Mouse (Mus musculus) liver, postnatal 0 days (tissue): ENCODE data around the gene Uhrf1bp1. TPM values are rescaled to one million over a fixed set of nuclear protein-coding genes. Genes with fewer than 3 reads are reported as not detected.

Source experiments
- ATAC-seq: fragments of 200-750 bp; cut with Nextera tagmentation; 2 replicates; pipeline ENCODE4 v1.8.0; 2017; ENCODE audit warnings: mild to moderate bottlenecking, moderate library complexity
- DNase-seq: peaks from one replicate; pipeline ENCODE4 v3.0.0-alpha.2; 2016
- H3K27ac ChIP-seq: fragments of 300-500 bp; sonication (generic); 2 replicates; pipeline ENCODE4 v1.5.1; 2014; ENCODE audit warnings: antibody characterized with exemption, moderate library complexity, mild to moderate bottlenecking, low read depth
- H3K27me3 ChIP-seq: fragments of 300-500 bp; sonication (generic); 2 replicates; pipeline ENCODE4 v1.6.1; 2014; ENCODE audit warnings: low read length, control low read depth, mixed read lengths; ENCODE audit not compliant: insufficient read depth
- H3K36me3 ChIP-seq: fragments of 300-500 bp; sonication (generic); replicated peaks from 2 replicates; pipeline ENCODE4 v1.6.1; 2014; ENCODE audit warnings: mild to moderate bottlenecking, control low read depth, low read length, moderate library complexity, mixed read lengths; ENCODE audit not compliant: insufficient read depth
- H3K4me1 ChIP-seq: fragments of 300-500 bp; sonication (generic); 2 replicates; pipeline ENCODE4 v1.6.1; 2014; ENCODE audit warnings: antibody characterized with exemption, mild to moderate bottlenecking, control low read depth; ENCODE audit not compliant: insufficient read depth
- H3K4me2 ChIP-seq: fragments of 300-500 bp; sonication (generic); 2 replicates; pipeline ENCODE4 v1.6.1; 2014; ENCODE audit warnings: low read depth, mild to moderate bottlenecking, low read length, moderate library complexity, mixed read lengths
- H3K4me3 ChIP-seq: fragments of 300-500 bp; sonication (generic); 2 replicates; pipeline ENCODE4 v1.5.1; 2014; ENCODE audit warnings: low read depth, low read length
- H3K9ac ChIP-seq: fragments of 300-500 bp; sonication (generic); replicated peaks from 2 replicates; pipeline ENCODE4 v1.6.1; 2014; ENCODE audit warnings: mild to moderate bottlenecking, moderate library complexity
- H3K9me3 ChIP-seq: fragments of 300-500 bp; sonication (generic); 2 replicates; pipeline ENCODE4 v1.6.1; 2016; ENCODE audit warnings: mild to moderate bottlenecking, control low read depth, low read length, mixed read lengths
- CTCF ChIP-seq: sonication (generic); IDR thresholded peaks from 2 replicates; pipeline ENCODE4 v1.5.1; 2016; ENCODE audit warnings: antibody characterized with exemption, low read depth
- EP300 ChIP-seq: IDR thresholded peaks from 2 replicates; pipeline ENCODE4 v1.6.1; 2016; ENCODE audit warnings: antibody characterized with exemption, low read depth, mild to moderate bottlenecking
- WGBS: fragments of 180-500 bp; shearing (Covaris S2); extraction: QIAGEN DNeasy Blood & Tissue Kit; methylation state at CpG from one replicate; pipeline ENCODE4 v1.1.7; 2014; ENCODE audit not compliant: insufficient replicate concordance; 5-methylcytosine and 5-hydroxymethylcytosine counted together
- polyA plus RNA-seq: library from polyadenylated mRNA; unstranded; fragments of >200 nt; fragmentation: Nextera tagmentation; extraction: Ambion mirVana; gene quantifications from 2 replicates; pipeline ENCODE4 v1.2.1, GENCODE M21; 2015

The Uhrf1bp1 gene
- polyA plus RNA-seq, 1 experiment from 2014 or later, result 2.2 TPM

DNA sequence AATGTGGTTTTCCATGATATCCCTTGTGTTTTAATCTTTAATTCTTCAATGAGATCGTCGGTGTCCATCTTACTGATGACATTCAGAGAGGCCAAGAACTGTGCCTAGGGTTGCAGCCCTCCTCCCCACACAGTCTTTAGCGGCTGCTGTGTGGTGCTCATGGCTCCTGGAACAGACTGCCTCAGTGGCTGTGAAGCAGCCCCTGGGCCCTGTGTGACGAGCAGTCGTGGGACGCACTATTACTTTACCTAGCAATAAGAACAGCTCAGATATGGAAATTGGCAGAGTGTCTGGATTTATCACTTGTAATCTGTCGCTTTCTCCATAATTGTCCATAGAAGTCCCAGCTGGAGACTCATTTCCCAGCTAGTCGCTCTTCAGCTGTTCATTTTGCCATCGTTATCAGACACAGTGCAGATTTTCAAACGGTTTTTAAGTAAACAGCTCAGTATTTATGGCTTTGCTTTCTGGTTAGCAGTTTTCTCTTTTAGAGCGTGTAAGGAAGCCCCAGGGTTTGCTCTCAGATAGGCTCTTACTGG lies 66.0 kb downstream of the Uhrf1bp1 start:
- Histone ChIP-seq H3K27me3 (no peaks in the 10 kb centered on the region), H3K9ac (no peak overlapping the region), H3K4me1 (peaks cover 20% of the 10 kb centered on the region), H3K36me3 (no peaks in the 10 kb centered on the region), H3K4me2 (no peak overlapping the region), H3K27ac (no peak overlapping the region), H3K9me3 (no peaks in the 10 kb centered on the region), H3K4me3 (no peak overlapping the region)
- ATAC-seq, result no peak
- no peak for DNase-seq
- 74% methylated on average over 11 of the region's 11 CpGs for whole genome bisulfite sequencing
- no peak for TF ChIP-seq CTCF
- TF ChIP-seq EP300, result no peak

DNA sequence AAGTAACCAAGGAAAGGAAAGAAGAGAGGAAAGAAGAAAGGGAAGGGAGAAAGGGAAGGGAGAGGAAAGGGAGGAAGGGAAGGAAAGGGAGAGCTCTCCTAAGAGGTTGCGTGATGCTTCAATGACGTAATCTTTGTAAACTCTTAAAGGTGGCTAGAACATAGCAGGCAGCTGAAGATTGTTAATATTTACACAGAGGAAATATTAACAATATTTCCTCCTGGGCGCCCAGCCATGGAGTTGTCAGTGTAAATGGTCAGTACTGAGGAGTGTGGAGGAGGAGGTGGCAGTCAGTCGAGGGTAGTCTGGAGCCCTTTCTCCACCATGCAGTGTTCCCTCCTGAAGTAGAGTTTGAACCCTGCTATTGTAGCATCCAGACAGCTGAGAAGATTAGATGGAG lies 68.8 kb downstream of the Uhrf1bp1 start:
- ATAC-seq, result no peak
- Histone ChIP-seq H3K27ac (no peak overlapping the region), H3K9ac (no peak overlapping the region), H3K4me1 (peaks cover 20% of the 10 kb centered on the region), H3K27me3 (no peaks in the 10 kb centered on the region), H3K36me3 (no peaks in the 10 kb centered on the region), H3K9me3 (no peaks in the 10 kb centered on the region), H3K4me3 (no peak overlapping the region), H3K4me2 (no peak overlapping the region)
- no peak for DNase-seq
- TF ChIP-seq EP300 (no peak), CTCF (no peak)
- 60% methylated on average over 4 of the region's 4 CpGs for WGBS

DNA sequence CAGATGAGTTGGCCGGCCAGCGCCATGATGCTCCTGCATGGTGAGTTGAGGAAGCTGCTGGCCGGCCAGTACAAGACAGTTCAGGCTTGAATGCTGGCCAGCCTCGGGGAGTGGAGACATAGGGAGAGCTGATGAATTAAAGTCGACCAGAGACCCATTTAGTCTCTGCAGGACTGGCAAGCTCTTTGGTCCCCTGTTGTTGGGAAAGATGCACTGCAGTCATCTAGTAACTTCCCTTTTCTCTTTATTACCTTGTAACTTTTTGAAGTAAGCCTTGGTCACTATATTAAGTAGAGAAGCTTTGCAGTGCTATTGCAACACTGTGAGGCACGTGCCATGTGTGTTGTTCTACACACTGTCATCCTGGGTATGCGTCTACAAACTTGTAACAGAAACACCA lies 69.3 kb downstream of the Uhrf1bp1 start:
- no peak for DNase-seq
- ATAC-seq, result peak; percentile 36; the same call in 1 of the 2 replicates
- H3K4me2 ChIP-seq, result no peak overlapping the region
- H3K36me3 ChIP-seq, result no peaks in the 10 kb centered on the region
- no peak overlapping the region for H3K27ac ChIP-seq
- no peaks in the 10 kb centered on the region for H3K9me3 ChIP-seq
- H3K4me1 ChIP-seq, result peaks cover 19% of the 10 kb centered on the region
- H3K4me3 ChIP-seq, result no peak overlapping the region
- 62% methylated on average over 7 of the region's 7 CpGs for WGBS
- TF ChIP-seq EP300 (no peak), CTCF (no peak)
- no peaks in the 10 kb centered on the region for H3K27me3 ChIP-seq
- no peak overlapping the region for H3K9ac ChIP-seq

DNA sequence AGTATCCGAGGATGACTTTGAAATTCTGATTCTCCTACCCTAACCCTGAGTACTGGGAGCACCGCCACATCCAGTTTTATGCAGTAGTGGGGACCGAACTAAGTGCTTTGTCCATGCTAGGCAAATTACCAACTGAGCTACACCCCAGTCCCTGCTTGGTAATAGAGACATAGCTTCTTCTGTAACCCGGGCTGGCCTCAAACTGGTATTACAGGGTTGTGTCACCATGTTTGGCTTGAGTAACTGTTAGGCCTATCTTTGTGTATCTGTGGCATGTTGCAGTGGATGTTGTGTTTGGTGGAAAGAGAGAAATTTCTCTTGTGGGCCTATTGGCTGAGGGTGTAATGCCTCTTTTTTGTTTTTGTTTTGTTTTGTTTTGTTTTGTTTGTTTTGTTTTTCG lies 74.0 kb downstream of the Uhrf1bp1 start:
- Histone ChIP-seq H3K9ac (no peak overlapping the region), H3K4me1 (peaks cover 12% of the 10 kb centered on the region), H3K27ac (no peak overlapping the region), H3K4me3 (no peak overlapping the region), H3K27me3 (no peaks in the 10 kb centered on the region), H3K9me3 (no peaks in the 10 kb centered on the region), H3K4me2 (no peak overlapping the region), H3K36me3 (no peaks in the 10 kb centered on the region)
- WGBS, result 72% methylated on average over 5 of the region's 5 CpGs
- no peak for TF ChIP-seq CTCF
- TF ChIP-seq EP300, result no peak
- DNase-seq, result no peak
- ATAC-seq, result no peak

DNA sequence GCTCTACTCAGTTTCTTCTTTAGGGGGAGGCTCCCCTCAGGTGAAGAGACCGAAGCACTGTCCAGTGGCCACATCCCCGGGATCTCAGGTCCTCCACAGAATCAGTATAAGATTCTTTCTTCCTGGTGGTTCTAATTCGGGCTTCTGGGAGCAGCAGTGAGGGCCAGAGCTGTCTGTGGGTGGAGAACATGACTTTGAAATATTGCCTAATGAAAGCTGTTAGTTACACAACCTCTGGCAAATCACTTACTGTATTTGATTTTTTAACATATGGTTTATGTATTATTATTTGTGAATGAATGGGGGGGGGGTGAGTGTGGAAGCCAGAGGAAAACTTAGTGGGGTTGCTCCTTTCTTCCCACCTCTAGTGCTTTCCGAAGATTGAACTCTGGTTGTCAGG lies 75.6 kb downstream of the Uhrf1bp1 start:
- no peak overlapping the region for H3K9ac ChIP-seq
- WGBS, result 61% methylated on average over 4 of the region's 4 CpGs
- no peak for DNase-seq
- H3K27me3 ChIP-seq, result no peaks in the 10 kb centered on the region
- no peak overlapping the region for H3K27ac ChIP-seq
- H3K4me3 ChIP-seq, result no peak overlapping the region
- no peak for ATAC-seq
- no peaks in the 10 kb centered on the region for H3K36me3 ChIP-seq
- H3K9me3 ChIP-seq, result no peaks in the 10 kb centered on the region
- TF ChIP-seq EP300, result no peak
- no peak overlapping the region for H3K4me2 ChIP-seq
- peaks cover 5% of the 10 kb centered on the region; the same call in 1 of the 2 replicates for H3K4me1 ChIP-seq

DNA sequence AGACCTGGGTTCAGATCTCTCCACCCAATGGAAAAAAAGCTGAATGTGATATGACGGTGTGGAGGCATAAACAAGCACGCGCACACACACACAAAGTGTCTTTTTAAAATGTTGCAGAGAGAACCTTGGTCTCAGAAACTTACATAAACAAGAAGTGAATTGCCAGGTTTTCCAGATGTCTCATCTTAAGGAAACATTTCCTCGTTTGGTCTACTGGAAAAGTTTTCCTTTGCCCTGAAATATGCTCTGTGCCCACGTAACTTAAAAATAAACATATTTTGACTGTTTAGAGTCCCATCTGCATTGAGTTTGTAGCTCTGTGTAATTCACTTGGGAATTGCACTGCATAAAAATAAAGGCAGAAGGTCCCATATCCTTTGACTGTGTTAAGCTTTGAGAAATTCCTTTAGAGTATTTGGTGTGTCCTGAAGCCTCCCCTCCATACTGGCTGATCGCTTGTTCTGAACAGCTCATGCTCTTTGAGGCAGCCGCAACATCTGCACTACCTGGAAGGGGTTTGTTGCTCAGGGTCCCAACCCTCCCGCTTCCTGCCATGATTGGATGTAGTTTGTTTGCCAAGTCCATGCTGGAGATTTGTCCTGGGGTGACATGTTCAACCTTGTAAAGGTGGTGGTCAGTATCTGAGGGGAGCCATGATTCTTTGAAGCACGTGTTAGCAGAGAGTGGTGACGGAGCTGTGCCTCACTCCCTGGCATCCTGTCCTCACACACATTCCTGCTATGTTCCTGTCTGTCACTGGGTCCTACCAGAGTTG lies 78.1 kb downstream of the Uhrf1bp1 start:
- Histone ChIP-seq H3K27me3 (no peaks in the 10 kb centered on the region), H3K27ac (peak overlapping the region; percentile 25; the same call in 1 of the 2 replicates), H3K4me1 (peaks cover 18% of the 10 kb centered on the region), H3K4me3 (no peak overlapping the region), H3K9ac (no peak overlapping the region), H3K36me3 (no peaks in the 10 kb centered on the region), H3K9me3 (no peaks in the 10 kb centered on the region), H3K4me2 (no peak overlapping the region)
- no peak for TF ChIP-seq CTCF
- no peak for TF ChIP-seq EP300
- WGBS, result 87% methylated on average over 10 of the region's 10 CpGs
- ATAC-seq, result no peak
- no peak for DNase-seq
